Mouse (Mus musculus) midbrain, embryonic 15.5 days (tissue): ENCODE results near the gene Rbm4. TPM values are rescaled to one million over a fixed set of nuclear protein-coding genes. Genes with fewer than 3 reads are reported as not detected.

Experiments
- ATAC-seq: fragments of 200-750 bp; cut with Nextera tagmentation; replicated peaks from 2 replicates; pipeline ENCODE4 v1.8.0; 2017; ENCODE audit warnings: moderate TSS enrichment
- H3K27ac ChIP-seq: fragments of 300-500 bp; sonication (generic); 2 replicates; pipeline ENCODE4 v1.5.1; 2015; ENCODE audit warnings: mild to moderate bottlenecking, inconsistent platforms
- H3K27me3 ChIP-seq: fragments of 300-500 bp; sonication (generic); replicated peaks from 2 replicates; pipeline ENCODE4 v1.6.1; 2015; ENCODE audit warnings: inconsistent platforms
- H3K36me3 ChIP-seq: fragments of 300-500 bp; sonication (generic); replicated peaks from 2 replicates; pipeline ENCODE4 v1.6.1; 2015; ENCODE audit warnings: inconsistent platforms
- H3K4me1 ChIP-seq: fragments of 300-500 bp; sonication (generic); 2 replicates; pipeline ENCODE4 v1.6.1; 2015; ENCODE audit warnings: inconsistent platforms
- H3K4me2 ChIP-seq: fragments of 300-500 bp; sonication (generic); 2 replicates; pipeline ENCODE4 v1.6.1; 2015; ENCODE audit warnings: inconsistent platforms, mild to moderate bottlenecking, moderate library complexity
- H3K4me3 ChIP-seq: fragments of 300-500 bp; sonication (generic); 2 replicates; pipeline ENCODE4 v1.5.1; 2015; ENCODE audit warnings: mild to moderate bottlenecking, inconsistent platforms
- H3K9ac ChIP-seq: fragments of 300-500 bp; sonication (generic); 2 replicates; pipeline ENCODE4 v1.6.1; 2015; ENCODE audit warnings: mild to moderate bottlenecking, inconsistent platforms
- H3K9me3 ChIP-seq: fragments of 300-500 bp; sonication (generic); 2 replicates; pipeline ENCODE4 v1.6.1; 2016; ENCODE audit warnings: inconsistent platforms
- WGBS: fragments of 180-500 bp; shearing (Covaris S2); methylation state at CpG from one replicate; pipeline ENCODE4 v1.1.7; 2015; ENCODE audit warnings: mixed read lengths; 5-methylcytosine and 5-hydroxymethylcytosine counted together
- polyA plus RNA-seq: library from polyadenylated mRNA; unstranded; fragments of >200 nt; fragmentation: Nextera tagmentation; extraction: Ambion mirVana; gene quantifications from 2 replicates; pipeline ENCODE4 v1.2.1, GENCODE M21; 2015

The Rbm4 gene
- polyA plus RNA-seq, 1 experiment from 2014 or later: 98.6 TPM

- Histone ChIP-seq H3K4me2 (no peak overlapping the region), H3K27me3 (no peaks in the 10 kb centered on the region), H3K9ac (no peak overlapping the region), H3K4me1 (no peaks in the 10 kb centered on the region), H3K27ac (no peak overlapping the region), H3K36me3 (peaks cover 81% of the 10 kb centered on the region), H3K9me3 (no peaks in the 10 kb centered on the region), H3K4me3 (no peak overlapping the region)
- 91% methylated on average over 10 of the region's 10 CpGs for WGBS
- no peak for ATAC-seq
These were observed 45.2 kb downstream of the Rbm4 start for GRCm38 (mm10) chr19:4748493-4748892.

- no peak overlapping the region for H3K9ac ChIP-seq
These were observed 45.9 kb downstream of the Rbm4 start for GRCm38 (mm10) chr19:4747631-4748312.

GRCm38 (mm10) chr19:4746611-4747010 lies 47.1 kb downstream of the Rbm4 start:
- H3K36me3 ChIP-seq: peaks cover 88% of the 10 kb centered on the region
- no peak for ATAC-seq
- no peak overlapping the region for H3K4me2 ChIP-seq
- H3K9me3 ChIP-seq: no peaks in the 10 kb centered on the region
- H3K4me3 ChIP-seq: no peak overlapping the region
- H3K4me1 ChIP-seq: no peaks in the 10 kb centered on the region
- H3K27me3 ChIP-seq: no peaks in the 10 kb centered on the region
- WGBS: 89% methylated on average over 14 of the region's 14 CpGs
- H3K9ac ChIP-seq: no peak overlapping the region
- no peak overlapping the region for H3K27ac ChIP-seq

More at GRCm38 (mm10) chr19:4747631-4748312, 45.9 kb downstream of the Rbm4 start:
- Histone ChIP-seq H3K9me3 (no peaks in the 10 kb centered on the region), H3K27me3 (no peaks in the 10 kb centered on the region), H3K27ac (no peak overlapping the region), H3K4me3 (no peak overlapping the region), H3K36me3 (peaks cover 85% of the 10 kb centered on the region), H3K4me2 (no peak overlapping the region), H3K4me1 (no peaks in the 10 kb centered on the region)
- no peak for ATAC-seq
- 94% methylated on average over 9 of the region's 9 CpGs for WGBS

- Histone ChIP-seq H3K4me3 (no peak overlapping the region), H3K4me1 (no peaks in the 10 kb centered on the region), H3K9ac (no peak overlapping the region), H3K4me2 (no peak overlapping the region), H3K9me3 (no peaks in the 10 kb centered on the region), H3K27me3 (no peaks in the 10 kb centered on the region), H3K27ac (no peak overlapping the region), H3K36me3 (peaks cover 87% of the 10 kb centered on the region)
- ATAC-seq: no peak
- WGBS: 92% methylated on average over 10 of the region's 10 CpGs
These were observed 48.0 kb downstream of the Rbm4 start for GRCm38 (mm10) chr19:4745681-4746080.

GRCm38 (mm10) chr19:4745057-4745456 lies 48.6 kb downstream of the Rbm4 start:
- Histone ChIP-seq H3K4me3 (no peak overlapping the region), H3K36me3 (peaks cover 87% of the 10 kb centered on the region), H3K27ac (no peak overlapping the region), H3K27me3 (no peaks in the 10 kb centered on the region), H3K4me1 (no peaks in the 10 kb centered on the region), H3K9ac (no peak overlapping the region), H3K4me2 (no peak overlapping the region), H3K9me3 (no peaks in the 10 kb centered on the region)
- ATAC-seq: no peak
- WGBS: 71% methylated on average over 9 of the region's 9 CpGs

GRCm38 (mm10) chr19:4744026-4744425 lies 49.7 kb downstream of the Rbm4 start:
- ATAC-seq: no peak
- Histone ChIP-seq H3K36me3 (peaks cover 87% of the 10 kb centered on the region), H3K27me3 (no peaks in the 10 kb centered on the region), H3K4me2 (no peak overlapping the region), H3K4me1 (no peaks in the 10 kb centered on the region), H3K9ac (no peak overlapping the region), H3K4me3 (no peak overlapping the region), H3K27ac (no peak overlapping the region), H3K9me3 (no peaks in the 10 kb centered on the region)
- 81% methylated on average over 14 of the region's 14 CpGs for WGBS

- whole genome bisulfite sequencing: 37% methylated on average over 5 of the region's 5 CpGs
- Histone ChIP-seq H3K36me3 (peaks cover 84% of the 10 kb centered on the region), H3K4me2 (no peak overlapping the region), H3K9me3 (no peaks in the 10 kb centered on the region), H3K9ac (no peak overlapping the region), H3K27me3 (no peaks in the 10 kb centered on the region), H3K27ac (no peak overlapping the region), H3K4me3 (no peak overlapping the region), H3K4me1 (no peaks in the 10 kb centered on the region)
- no peak for ATAC-seq
These were observed 50.2 kb downstream of the Rbm4 start for GRCm38 (mm10) chr19:4743524-4743923.

GRCm38 (mm10) chr19:4742229-4742628 lies 51.5 kb downstream of the Rbm4 start:
- 92% methylated on average over 6 of the region's 6 CpGs for WGBS
- no peaks in the 10 kb centered on the region for H3K4me1 ChIP-seq
- no peak overlapping the region for H3K27ac ChIP-seq
- no peak overlapping the region for H3K9ac ChIP-seq
- H3K27me3 ChIP-seq: no peaks in the 10 kb centered on the region
- H3K9me3 ChIP-seq: no peaks in the 10 kb centered on the region
- peaks cover 85% of the 10 kb centered on the region for H3K36me3 ChIP-seq
- H3K4me2 ChIP-seq: no peak overlapping the region
- ATAC-seq: no peak
- H3K4me3 ChIP-seq: no peak overlapping the region

- H3K4me1 ChIP-seq: no peaks in the 10 kb centered on the region
- H3K27me3 ChIP-seq: no peaks in the 10 kb centered on the region
- no peak for ATAC-seq
- peaks cover 83% of the 10 kb centered on the region for H3K36me3 ChIP-seq
- WGBS: 86% methylated on average over 10 of the region's 10 CpGs
- no peak overlapping the region for H3K9ac ChIP-seq
- H3K4me3 ChIP-seq: no peak overlapping the region
- no peak overlapping the region for H3K27ac ChIP-seq
- no peaks in the 10 kb centered on the region for H3K9me3 ChIP-seq
- no peak overlapping the region for H3K4me2 ChIP-seq
These were observed 52.2 kb downstream of the Rbm4 start for GRCm38 (mm10) chr19:4741482-4741881.

GRCm38 (mm10) chr19:4739762-4740161 lies 53.9 kb downstream of the Rbm4 start:
- no peak for ATAC-seq
- H3K9ac ChIP-seq: no peak overlapping the region
- H3K4me3 ChIP-seq: no peak overlapping the region
- peaks cover 80% of the 10 kb centered on the region for H3K36me3 ChIP-seq
- 93% methylated on average over 5 of the region's 5 CpGs for WGBS
- H3K4me2 ChIP-seq: no peak overlapping the region
- H3K9me3 ChIP-seq: no peaks in the 10 kb centered on the region
- no peak overlapping the region for H3K27ac ChIP-seq
- no peaks in the 10 kb centered on the region for H3K27me3 ChIP-seq
- H3K4me1 ChIP-seq: no peaks in the 10 kb centered on the region

GRCm38 (mm10) chr19:4739053-4739452 lies 54.6 kb downstream of the Rbm4 start:
- Histone ChIP-seq H3K36me3 (peaks cover 79% of the 10 kb centered on the region), H3K4me2 (no peak overlapping the region), H3K4me1 (no peaks in the 10 kb centered on the region), H3K9me3 (no peaks in the 10 kb centered on the region), H3K9ac (no peak overlapping the region), H3K4me3 (no peak overlapping the region), H3K27me3 (no peaks in the 10 kb centered on the region), H3K27ac (no peak overlapping the region)
- 91% methylated on average over 11 of the region's 11 CpGs for WGBS
- no peak for ATAC-seq

- Histone ChIP-seq H3K27ac (no peak overlapping the region), H3K9ac (no peak overlapping the region), H3K4me3 (no peak overlapping the region), H3K27me3 (no peaks in the 10 kb centered on the region), H3K36me3 (peaks cover 80% of the 10 kb centered on the region), H3K4me2 (no peak overlapping the region), H3K9me3 (no peaks in the 10 kb centered on the region), H3K4me1 (no peaks in the 10 kb centered on the region)
- WGBS: 88% methylated on average over 13 of the region's 13 CpGs
- ATAC-seq: no peak
These were observed 55.8 kb downstream of the Rbm4 start for GRCm38 (mm10) chr19:4737866-4738265.
